Mouse (Mus musculus) urinary bladder, postnatal 14 days (tissue): Measurements from ENCODE around the gene Zfp260.
"Not testable (repeated sequence)": the region's sequence is repeated elsewhere in the genome, so short reads cannot be mapped to it uniquely, and the experiment has no call there.

ENCODE experiments used
- DNase-seq: peaks from one replicate; pipeline ENCODE4 v3.0.0; 2021; ENCODE audit warnings: low spot score

The Zfp260 gene

GRCm38 (mm10) chr7:30094646-30095429 is at the start of gene Zfp260:
TSS of gene Zfp260 (plus strand) at chr7:30094777.
- DNase-seq = peak; percentile 88

DNA sequence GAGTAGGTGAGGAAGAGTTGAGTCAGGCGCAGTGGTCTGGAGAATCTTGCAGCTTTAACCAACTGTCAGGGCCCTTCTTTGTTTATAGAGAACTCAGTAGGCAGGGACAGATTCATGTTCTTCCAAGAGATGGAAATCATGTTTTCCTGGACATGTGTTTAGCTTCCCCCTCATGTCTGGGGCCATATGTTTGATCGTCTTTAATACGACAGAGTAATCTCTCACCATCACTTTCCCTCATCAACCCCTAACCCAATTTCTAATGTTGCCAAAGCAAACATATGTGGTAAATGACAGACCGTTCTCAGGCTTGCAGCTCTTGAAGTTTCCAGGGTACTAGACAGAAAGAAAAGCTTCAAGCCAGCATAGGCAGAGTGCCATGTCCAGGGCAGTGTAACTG is 46.5 kb upstream of the Zfp260 start:
- DNase-seq = no peak

GRCm38 (mm10) chr7:30050882-30051548 is 43.6 kb upstream of the Zfp260 start, which contains the start of gene Zfp14:
TSS of gene Zfp14 (minus strand) at chr7:30051380.
- DNase-seq = peak; percentile 89

GRCm38 (mm10) chr7:30053591-30053990 is 41.0 kb upstream of the Zfp260 start:
- no peak for DNase-seq

GRCm38 (mm10) chr7:30060341-30060740 is 34.2 kb upstream of the Zfp260 start:
- no peak for DNase-seq

DNA sequence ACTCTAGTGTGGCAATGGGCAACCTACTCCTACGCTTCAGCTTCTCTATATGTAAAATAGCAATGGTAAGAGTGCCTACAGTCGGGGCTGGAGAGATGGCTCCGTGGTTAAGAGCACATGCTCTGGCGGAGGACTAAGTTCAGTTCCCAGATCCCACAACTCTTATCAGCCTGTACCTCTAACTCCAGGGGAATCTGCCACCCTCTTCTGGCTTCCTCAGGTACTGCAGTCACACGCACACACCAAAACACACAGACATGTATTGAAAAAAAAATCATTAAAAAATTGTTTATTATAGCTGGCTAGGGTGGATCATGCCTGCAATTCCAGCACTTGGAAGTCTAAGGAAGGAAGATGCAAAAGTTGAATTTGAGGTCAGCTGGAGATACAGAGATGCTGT is 32.1 kb upstream of the Zfp260 start:
- DNase-seq = no peak

DNA sequence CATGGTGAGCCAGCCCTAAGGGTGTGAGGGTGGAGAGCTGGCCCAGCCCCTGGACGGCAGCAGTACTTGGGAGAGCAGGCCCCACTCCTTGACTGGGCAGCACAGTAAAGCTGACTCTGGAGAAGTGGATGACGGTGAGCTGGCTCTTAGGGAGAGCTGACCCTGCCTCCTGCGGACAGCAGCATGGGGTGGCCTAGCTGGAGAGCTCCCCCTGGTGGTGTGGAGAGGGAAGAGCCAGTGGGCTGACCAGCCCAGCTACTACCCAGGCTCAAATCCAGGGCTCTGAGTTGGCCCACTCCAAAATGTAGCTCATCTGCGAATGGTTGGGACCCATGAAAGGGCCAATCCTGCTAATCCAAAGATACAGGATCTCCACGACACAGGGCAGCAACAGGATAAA is 30.0 kb upstream of the Zfp260 start:
- no peak for DNase-seq

DNA sequence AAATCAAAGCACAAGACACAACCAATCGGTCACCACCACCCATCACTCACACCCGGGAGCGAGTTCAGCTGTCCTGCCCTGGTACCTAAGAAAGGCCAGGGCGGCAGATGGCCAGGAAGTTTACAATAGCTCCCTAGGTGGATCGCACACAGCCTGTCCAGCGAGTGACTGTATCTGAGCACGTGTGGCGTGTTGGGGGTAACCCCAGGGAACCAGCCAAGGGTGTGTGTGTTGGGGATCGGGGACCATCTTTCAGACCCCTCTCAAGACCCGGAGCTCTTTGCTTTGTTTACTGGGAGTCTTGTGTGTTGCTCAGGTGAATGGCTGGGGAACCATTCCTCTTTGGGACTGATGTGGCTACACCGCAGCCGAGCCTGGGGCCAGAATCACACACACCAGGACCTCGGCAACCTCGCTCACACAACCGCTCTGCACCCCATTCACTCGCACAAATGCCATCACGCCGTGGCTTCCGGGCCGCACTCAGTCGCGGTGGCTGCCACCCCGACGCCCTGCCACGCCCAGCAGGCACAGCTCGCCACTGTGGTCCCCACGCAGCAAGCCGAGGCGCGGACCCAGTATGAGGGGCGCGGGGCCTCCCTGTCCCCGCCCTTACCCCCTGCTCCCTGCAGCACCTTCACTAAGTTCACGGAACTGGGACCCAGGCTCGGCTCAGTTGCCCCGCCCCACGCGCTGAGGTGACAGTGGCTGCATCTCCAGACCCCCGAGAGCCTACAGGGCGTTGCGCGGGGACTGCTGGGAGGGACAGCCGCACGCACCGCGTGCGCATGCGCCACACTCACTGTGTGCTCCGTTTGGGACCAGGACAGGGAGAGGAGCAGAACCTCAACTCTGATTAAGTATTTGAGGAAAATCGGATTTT is 22.2 kb upstream of the Zfp260 start, which contains the start of gene Zfp82:
TSS of gene Zfp82 (minus strand) at position 755 of the 883 bp plus-strand sequence.
- peak; percentile 79 for DNase-seq

DNA sequence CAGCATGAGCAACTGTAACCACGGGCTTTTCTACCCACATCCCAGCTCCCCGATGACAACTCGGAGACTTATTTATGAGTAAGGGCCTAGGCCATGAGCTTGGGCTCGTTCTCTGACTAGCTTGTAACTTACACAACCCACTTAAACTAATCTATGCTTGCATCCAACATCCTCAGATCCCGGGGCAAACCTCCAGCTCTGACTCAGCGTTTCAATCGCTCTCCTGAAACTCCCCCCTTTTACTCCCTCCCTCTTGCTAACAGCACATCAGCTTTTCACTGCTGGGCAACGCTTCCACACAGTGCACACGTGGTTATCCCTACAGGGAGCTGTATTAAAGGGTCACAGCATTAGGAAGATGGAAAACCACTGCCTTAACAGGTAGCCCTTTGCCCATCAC is 8.1 kb upstream of the Zfp260 start:
- peak; percentile 12 for DNase-seq

- no peak for DNase-seq
Observed at GRCm38 (mm10) chr7:30089405-30089804, 5.2 kb upstream of the Zfp260 start.

DNA sequence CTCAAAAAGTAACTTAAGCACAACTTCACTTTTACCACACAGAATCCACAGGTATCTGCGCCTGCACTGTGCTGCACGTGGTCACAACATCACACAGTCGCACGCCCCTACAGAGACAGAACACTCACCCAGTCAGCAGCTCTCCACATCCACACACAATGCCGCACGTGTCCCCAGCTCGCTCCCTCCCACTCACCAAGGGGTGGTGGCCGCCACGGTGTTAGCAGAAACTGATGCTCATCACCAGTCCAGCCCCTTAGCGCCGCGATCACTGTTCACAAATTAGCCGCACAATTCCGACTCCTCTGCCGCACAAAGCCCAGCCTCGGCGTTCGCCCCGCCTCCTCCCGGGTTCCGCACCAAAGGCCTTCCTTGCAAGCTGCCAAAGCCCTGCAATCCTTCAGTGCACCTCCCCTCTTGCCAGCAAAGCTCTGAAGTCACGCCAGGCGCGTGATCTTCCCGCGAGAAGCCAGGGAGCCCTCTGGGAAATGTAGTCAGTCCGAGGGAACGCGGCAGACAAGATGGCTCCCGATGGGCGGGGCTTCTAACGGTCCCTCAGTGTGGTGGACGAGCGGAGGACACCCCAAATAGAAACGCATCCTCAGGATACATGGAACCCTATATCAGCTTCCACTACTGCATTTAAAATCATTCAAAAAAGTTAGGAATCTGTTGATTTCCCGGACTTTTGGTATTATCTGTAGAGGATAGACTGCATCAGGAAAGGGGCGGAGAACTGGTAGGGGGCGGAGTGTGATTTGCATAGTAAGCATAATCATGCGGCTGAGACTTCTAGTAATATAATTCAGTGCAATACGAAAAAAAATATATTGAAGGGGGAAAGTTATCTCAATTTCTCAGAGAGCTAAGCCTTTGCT is 4.2 kb upstream of the Zfp260 start, which contains the start of the genes Gm26920 and Zfp566:
TSS of gene Gm26920 (minus strand) at position 319 of the 878 bp plus-strand sequence.
TSS of gene Zfp566 (minus strand) at position 436 of the 878 bp plus-strand sequence.
- DNase-seq = peak; percentile 96

DNA sequence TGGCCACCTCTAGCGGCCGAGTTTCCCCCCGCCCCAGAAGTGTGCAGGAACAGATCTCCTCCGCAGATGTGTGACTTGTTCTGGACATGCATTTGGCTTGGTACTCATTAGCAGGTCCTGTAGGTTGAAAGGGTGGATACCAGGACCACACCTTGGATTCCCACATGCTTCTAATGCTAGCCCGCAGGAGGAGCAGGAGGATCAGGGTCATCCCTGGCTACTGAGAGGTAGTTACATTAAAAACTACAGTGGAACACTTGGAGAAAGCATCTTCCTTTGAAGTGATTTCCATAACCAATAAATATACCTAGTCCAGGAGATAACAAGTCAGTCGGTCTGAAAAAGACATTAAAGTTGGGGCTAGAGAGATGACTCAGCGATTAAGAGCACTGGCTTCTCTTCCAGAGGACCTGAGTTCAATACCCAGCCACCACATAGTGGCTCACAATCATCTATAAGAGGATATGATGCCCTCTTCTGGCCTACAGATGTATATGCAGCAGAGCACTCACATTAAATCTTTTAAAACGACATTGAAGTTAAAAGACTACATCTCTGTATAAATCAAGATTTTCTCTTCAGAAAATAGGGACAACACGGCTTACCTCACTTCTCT is 3.5 kb upstream of the Zfp260 start:
- DNase-seq = no peak

GRCm38 (mm10) chr7:30092666-30093065 is 1.9 kb upstream of the Zfp260 start:
- no peak for DNase-seq

DNA sequence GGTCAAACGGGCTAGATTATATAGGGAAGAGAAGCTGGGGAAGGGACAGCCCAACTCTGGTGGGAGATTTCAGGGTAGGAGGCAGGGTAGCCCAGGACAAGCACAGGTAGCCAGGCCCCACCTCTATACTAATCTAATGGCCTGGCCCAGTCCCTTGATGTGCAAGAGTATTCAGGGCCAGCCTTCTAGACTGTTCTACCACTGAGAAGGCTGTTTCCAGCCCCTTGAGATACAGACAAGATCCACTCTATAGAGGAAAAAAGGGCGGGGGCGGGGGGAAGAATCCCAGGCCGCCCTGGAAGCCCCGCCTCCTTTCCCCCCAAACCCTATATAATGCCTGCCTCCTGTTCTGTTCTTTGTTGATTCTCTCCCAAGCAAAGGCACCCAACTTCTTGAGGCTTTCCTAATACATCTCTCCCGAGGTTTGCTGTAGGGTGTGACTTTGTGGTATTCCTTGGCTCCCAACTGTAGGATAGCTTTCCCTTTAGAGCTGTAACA is 610 bp upstream of the Zfp260 start:
- DNase-seq = no peak

DNA sequence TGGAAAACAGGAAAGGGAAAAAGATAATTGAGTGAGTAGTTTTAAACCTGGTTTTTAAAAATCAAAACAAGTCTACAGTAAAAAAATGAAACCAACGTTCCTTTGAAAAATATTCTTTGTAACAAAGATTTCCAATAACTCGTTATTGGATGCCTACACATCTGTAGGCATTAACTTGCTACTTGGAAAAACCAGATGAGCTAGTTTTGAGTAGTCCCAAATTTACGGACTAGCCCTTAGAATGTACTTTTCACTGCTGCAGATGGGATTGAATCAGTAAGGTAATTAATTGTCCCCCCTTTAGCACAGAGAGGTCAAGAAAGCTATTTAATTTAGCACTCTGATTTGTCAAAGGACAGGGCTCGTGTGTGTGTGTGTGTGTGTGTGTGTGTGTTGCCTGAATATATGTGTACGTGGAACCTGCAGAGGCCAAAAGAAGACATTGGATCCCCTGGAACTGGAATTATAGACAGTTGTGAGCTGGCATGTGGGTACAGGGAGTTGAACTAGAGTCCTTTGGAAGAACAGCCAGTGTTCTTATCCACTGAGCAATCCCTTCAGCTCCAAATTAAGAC is 1.1 kb downstream of the Zfp260 start:
- no peak for DNase-seq

GRCm38 (mm10) chr7:30099297-30099696 is 4.7 kb downstream of the Zfp260 start:
- DNase-seq = no peak

- no peak for DNase-seq
Observed at GRCm38 (mm10) chr7:30116076-30116475, 21.5 kb downstream of the Zfp260 start.

- DNase-seq = not testable (repeated sequence)
Observed at GRCm38 (mm10) chr7:30117935-30118334, 23.4 kb downstream of the Zfp260 start.

- peak; percentile 88 for DNase-seq
Observed at GRCm38 (mm10) chr7:30121308-30122187, 27.0 kb downstream of the Zfp260 start, which contains the start of gene Zfp382. TSS of gene Zfp382 (plus strand) at chr7:30121942.
